Mouse (Mus musculus) embryonic facial prominence, embryonic 13.5 days (tissue): ENCODE data around the gene Gm27021. TPM values are rescaled to one million over a fixed set of nuclear protein-coding genes. Genes with fewer than 3 reads are reported as not detected.
A peak's percentile ranks its signal among the peaks of the same experiment; 100 is the strongest.

ENCODE experiments used
- ATAC-seq: fragments of 200-750 bp; cut with Nextera tagmentation; 2 replicates; pipeline ENCODE4 v1.8.0; 2017; ENCODE audit warnings: low read depth; ENCODE audit not compliant: insufficient number of reproducible peaks, insufficient read depth, low FRiP score, low TSS enrichment
- H3K27ac ChIP-seq: fragments of 300-500 bp; sonication (generic); 2 replicates; pipeline ENCODE4 v1.5.1; 2015; ENCODE audit warnings: moderate library complexity, mild to moderate bottlenecking, inconsistent platforms
- H3K27me3 ChIP-seq: fragments of 300-500 bp; sonication (generic); 2 replicates; pipeline ENCODE4 v1.6.1; 2015; ENCODE audit warnings: mild to moderate bottlenecking, inconsistent platforms
- H3K36me3 ChIP-seq: fragments of 300-500 bp; sonication (generic); 2 replicates; pipeline ENCODE4 v1.6.1; 2015; ENCODE audit warnings: mild to moderate bottlenecking, inconsistent platforms
- H3K4me1 ChIP-seq: fragments of 300-500 bp; sonication (generic); 2 replicates; pipeline ENCODE4 v1.6.1; 2015; ENCODE audit warnings: inconsistent platforms
- H3K4me2 ChIP-seq: fragments of 300-500 bp; sonication (generic); 2 replicates; pipeline ENCODE4 v1.6.1; 2015; ENCODE audit warnings: moderate library complexity, mild to moderate bottlenecking, inconsistent platforms
- H3K4me3 ChIP-seq: fragments of 300-500 bp; sonication (generic); 2 replicates; pipeline ENCODE4 v1.5.1; 2015; ENCODE audit warnings: mild to moderate bottlenecking, inconsistent platforms
- H3K9ac ChIP-seq: fragments of 300-500 bp; sonication (generic); 2 replicates; pipeline ENCODE4 v1.6.1; 2015; ENCODE audit warnings: mild to moderate bottlenecking, inconsistent platforms
- H3K9me3 ChIP-seq: fragments of 300-500 bp; sonication (generic); 2 replicates; pipeline ENCODE4 v1.6.1; 2016; ENCODE audit warnings: inconsistent platforms
- WGBS: fragments of 180-500 bp; shearing (Covaris S2); methylation state at CpG from one replicate; pipeline ENCODE4 v1.1.7; 2015; ENCODE audit warnings: mixed read lengths; 5-methylcytosine and 5-hydroxymethylcytosine counted together
- polyA plus RNA-seq: library from polyadenylated mRNA; unstranded; fragments of >200 nt; fragmentation: Nextera tagmentation; extraction: Ambion mirVana; gene quantifications from 2 replicates; pipeline ENCODE4 v1.2.1, GENCODE M21; 2015

Gene Gm27021
- polyA plus RNA-seq, 1 experiment from 2014 or later: 5.9 TPM

DNA sequence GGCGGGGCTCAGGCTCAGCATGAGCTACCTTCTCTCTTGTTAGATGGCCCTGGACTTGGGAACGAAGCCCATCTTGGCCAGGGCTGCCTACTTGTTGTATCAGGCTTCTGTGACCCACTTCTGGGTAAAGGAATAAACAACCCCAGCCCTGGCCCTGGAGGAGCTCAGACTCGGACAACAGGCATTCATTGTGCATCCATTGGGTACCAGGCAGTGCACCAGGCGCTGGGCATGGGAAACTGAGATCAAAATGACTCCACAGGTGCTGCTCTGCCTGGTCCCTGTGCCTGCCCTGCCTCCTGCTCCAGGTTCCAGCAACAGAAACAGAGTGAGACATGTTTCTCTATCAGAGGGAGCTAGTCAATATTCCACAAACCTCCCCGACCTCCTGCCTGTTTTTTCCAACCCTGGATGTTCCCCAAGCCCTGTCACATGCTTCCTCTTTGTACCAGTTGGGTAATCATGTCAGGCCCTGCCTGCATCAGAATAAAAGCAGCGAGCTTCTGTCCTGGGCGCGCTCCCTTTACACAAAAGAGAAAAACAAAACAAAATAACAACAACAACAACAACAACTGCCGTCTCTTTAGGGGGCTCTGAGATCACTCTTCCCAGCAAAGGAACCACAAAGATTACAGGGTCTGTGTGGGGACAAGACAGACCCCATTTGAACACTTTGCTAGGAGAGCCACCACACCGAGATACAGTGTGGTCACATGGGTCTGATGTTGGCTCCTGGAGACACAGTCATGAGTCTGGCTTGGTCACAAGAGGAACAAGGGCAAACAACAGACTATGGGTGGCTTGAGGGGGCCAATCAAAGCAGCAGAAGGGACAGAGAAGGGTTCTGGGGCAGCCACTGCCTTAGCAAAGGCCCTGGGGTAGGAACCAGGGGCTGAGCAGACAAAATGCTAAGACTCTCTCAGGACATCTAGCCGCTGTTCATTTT, 48.4 kb downstream of the Gm27021 start:
- Histone ChIP-seq H3K27me3 (no peaks in the 10 kb centered on the region), H3K27ac (no peak overlapping the region), H3K4me3 (no peak overlapping the region), H3K9ac (no peak overlapping the region), H3K4me2 (no peak overlapping the region), H3K4me1 (peaks cover 25% of the 10 kb centered on the region), H3K9me3 (no peaks in the 10 kb centered on the region), H3K36me3 (no peaks in the 10 kb centered on the region)
- ATAC-seq: no peak
- 68% methylated on average over 11 of the region's 11 CpGs for WGBS

DNA sequence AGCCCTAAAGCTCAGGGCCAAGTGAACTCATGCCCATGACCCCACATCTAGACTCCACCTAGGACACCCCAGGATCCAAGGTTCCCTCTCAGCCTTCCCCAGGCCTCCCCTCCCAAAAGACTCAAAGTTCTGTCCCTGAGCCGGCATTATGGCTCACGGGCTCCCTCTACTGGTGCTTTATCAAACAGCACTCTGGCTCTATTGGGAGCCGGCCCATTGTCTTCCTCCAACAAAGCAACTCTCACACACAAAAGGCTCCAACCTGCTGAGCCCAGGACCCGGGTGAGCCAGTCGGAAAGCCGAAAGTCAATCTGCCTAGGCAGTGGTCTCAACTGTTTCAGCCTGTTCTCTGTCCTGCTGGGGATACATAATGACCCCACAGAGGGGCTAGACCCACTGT, 49.8 kb downstream of the Gm27021 start:
- 1% methylated on average over 6 of the region's 6 CpGs for WGBS
- Histone ChIP-seq H3K4me2 (peak overlapping the region; percentile 33), H3K4me1 (peaks cover 25% of the 10 kb centered on the region), H3K9ac (no peak overlapping the region), H3K27me3 (no peaks in the 10 kb centered on the region), H3K9me3 (no peaks in the 10 kb centered on the region), H3K27ac (no peak overlapping the region), H3K36me3 (no peaks in the 10 kb centered on the region), H3K4me3 (no peak overlapping the region)
- 0 out of 2 replicates have a peak, but pooled peaks have one; percentile 10 for ATAC-seq

DNA sequence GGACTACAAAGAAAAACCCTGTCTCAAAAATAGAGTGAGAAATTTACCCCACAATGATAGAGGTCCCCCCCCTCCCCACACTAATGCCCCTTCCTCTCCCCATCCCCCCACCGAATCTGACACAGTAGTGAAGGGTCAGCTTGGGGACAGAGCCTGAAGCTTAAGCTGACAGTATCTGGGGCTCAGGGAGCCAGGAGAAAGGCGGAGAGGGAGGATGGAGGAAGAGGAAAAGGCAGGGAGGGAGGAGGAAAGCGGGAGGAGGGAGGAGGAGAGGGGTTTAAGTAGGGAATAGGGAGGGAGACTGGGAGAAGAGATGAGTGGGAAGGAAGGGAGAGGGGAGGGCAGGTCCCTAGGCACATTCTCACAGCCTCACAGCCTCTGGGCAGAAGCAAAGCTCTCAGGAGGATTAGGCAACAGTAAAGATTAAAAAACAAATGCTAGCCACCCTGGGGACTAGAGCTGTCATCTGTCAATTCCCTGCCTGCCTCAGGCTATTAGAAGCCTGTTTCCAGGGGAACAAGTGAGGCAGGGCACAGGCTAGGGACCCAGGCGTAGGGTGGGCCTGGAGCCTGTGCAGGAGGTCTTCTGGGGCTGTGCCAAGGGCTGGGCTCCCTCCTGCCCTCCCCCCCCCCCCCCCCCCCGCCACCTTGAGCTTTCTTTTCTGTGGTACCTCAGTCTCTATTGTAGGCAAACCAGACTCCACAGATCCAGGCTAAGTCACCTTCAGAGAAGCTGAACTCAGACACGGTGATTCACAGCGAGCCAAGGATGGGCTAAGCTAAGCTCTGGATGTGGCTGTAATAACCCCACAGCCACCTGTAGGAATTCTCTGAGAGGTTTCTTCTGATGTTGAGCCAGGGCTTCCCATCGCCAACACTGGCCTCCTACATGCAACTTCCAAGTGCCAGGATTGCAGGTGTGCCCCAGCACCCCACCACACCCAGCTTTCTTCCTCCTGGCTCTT, 50.9 kb downstream of the Gm27021 start:
- Histone ChIP-seq H3K9me3 (no peaks in the 10 kb centered on the region), H3K27me3 (no peaks in the 10 kb centered on the region), H3K4me3 (no peak overlapping the region), H3K27ac (no peak overlapping the region), H3K9ac (no peak overlapping the region), H3K36me3 (no peaks in the 10 kb centered on the region), H3K4me2 (no peak overlapping the region), H3K4me1 (peaks cover 23% of the 10 kb centered on the region)
- no peak for ATAC-seq
- WGBS: 22% methylated on average over 7 of the region's 8 CpGs

DNA sequence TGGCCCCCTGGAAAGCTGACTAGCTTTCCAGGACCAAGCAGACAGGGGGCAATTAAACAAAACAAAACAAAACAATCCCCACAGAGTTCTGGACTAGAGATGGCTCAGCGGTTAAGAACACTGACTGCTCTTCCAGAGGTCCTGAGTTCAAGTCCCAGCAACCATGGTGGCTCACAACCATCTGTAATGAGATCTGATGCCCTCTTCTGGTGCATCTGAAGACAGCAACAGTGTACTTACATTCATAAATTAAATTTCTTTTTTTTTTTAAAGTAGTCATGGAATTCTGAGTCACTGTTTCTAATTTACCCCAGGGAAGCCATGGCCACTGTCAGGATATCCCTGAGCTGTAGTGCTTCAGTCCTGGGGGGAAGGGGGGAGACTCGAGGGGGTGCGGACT, 53.4 kb downstream of the Gm27021 start:
- no peak overlapping the region for H3K4me2 ChIP-seq
- no peak overlapping the region for H3K4me3 ChIP-seq
- no peaks in the 10 kb centered on the region for H3K36me3 ChIP-seq
- no peaks in the 10 kb centered on the region for H3K27me3 ChIP-seq
- H3K27ac ChIP-seq: no peak overlapping the region
- H3K4me1 ChIP-seq: peaks cover 21% of the 10 kb centered on the region
- 79% methylated on average over 3 of the region's 3 CpGs for WGBS
- H3K9me3 ChIP-seq: no peaks in the 10 kb centered on the region
- ATAC-seq: no peak
- no peak overlapping the region for H3K9ac ChIP-seq

DNA sequence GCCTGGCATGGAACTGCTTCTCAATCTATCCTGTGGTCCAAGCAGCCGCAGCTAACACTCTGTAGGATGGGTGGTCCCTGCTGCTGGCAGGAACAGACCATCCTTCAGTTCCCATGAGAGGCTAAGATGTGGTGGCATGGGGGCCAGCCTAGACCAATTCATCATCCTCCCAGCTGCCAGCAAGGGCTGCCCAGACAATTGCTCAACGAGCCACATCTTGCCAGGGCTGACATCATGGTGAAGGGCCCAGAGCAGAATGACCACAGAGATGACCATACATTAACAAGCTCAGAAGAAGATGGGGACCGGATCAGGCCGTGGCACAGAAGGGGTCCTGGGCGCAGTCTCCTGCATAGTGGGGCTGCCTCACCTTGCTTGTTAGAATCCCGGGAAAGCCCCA, 57.1 kb downstream of the Gm27021 start:
- no peak for ATAC-seq
- Histone ChIP-seq H3K36me3 (no peaks in the 10 kb centered on the region), H3K4me3 (no peak overlapping the region), H3K27me3 (no peaks in the 10 kb centered on the region), H3K4me2 (no peak overlapping the region), H3K9me3 (no peaks in the 10 kb centered on the region), H3K9ac (no peak overlapping the region), H3K27ac (no peak overlapping the region), H3K4me1 (peaks cover 4% of the 10 kb centered on the region; the same call in 1 of the 2 replicates)
- 87% methylated on average over 6 of the region's 6 CpGs for whole genome bisulfite sequencing

DNA sequence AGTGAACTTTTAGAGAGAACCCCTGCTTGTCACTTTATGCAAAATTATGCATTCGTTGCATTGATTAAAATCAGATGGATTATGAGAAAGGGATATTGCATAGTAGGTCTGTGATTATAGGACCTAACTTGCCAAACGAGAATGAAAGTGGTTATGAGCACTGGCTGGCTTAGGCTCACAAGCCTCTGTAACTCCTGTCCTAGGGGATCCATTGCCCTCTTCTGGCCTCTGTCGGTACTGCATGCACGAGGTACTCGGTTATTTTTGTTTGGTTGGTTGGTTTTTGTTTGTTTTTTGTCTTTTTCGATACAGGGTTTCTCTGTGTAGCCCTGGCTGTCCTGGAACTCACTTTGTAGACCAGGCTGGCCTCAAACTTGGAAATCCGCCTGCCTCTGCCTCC, 60.0 kb downstream of the Gm27021 start:
- 15% methylated on average over 7 of the region's 7 CpGs for WGBS
- Histone ChIP-seq H3K4me3 (no peak overlapping the region), H3K4me2 (no peak overlapping the region), H3K36me3 (no peaks in the 10 kb centered on the region), H3K4me1 (peaks cover 2% of the 10 kb centered on the region), H3K9ac (no peak overlapping the region), H3K9me3 (no peaks in the 10 kb centered on the region), H3K27ac (no peak overlapping the region), H3K27me3 (no peaks in the 10 kb centered on the region)
- ATAC-seq: no peak

DNA sequence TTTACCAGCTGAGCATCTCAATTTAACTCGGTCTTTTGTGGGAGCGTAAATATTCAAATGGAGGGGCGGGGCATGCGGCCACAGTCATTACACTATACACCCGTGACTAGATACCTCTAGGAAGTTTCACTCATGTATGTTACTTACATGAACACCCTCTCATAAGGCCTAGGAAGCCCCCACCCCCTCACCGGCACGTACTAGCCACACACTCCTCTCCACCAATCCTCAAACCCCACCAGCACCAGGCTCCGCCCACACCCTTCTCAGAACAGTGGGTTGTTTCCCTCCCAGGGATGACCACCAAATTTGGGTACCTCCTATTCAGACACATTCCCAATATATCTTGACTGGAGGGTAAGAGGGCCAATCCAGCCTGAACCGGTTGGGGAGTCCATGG, 60.4 kb downstream of the Gm27021 start:
- WGBS: 83% methylated on average over 9 of the region's 9 CpGs
- Histone ChIP-seq H3K9ac (no peak overlapping the region), H3K27ac (no peak overlapping the region), H3K27me3 (no peaks in the 10 kb centered on the region), H3K4me3 (no peak overlapping the region), H3K4me1 (peaks cover 6% of the 10 kb centered on the region), H3K9me3 (no peaks in the 10 kb centered on the region), H3K36me3 (no peaks in the 10 kb centered on the region), H3K4me2 (no peak overlapping the region)
- ATAC-seq: no peak

DNA sequence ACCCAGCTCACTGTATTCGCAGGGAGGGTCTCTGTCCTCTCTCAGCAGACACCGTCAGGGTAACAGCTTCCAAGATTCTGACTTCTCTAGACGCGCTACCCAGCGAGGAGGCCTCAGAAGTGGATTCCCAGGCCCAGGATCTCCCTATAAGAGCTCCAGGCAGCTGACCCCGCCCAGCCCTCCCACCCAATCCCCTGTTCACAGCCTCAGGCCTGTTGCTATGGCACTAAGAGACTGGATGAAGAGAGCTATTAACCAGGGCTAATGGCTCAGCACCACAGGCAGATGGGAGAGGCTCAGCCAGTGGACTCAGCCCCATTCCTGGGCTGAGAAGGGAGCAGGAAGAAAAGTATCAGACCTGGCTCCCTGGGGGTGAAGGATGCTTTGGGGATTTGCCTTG, 65.2 kb downstream of the Gm27021 start:
- ATAC-seq: no peak
- Histone ChIP-seq H3K27ac (peak overlapping the region; percentile 34; the same call in 1 of the 2 replicates), H3K4me3 (no peak overlapping the region), H3K27me3 (no peaks in the 10 kb centered on the region), H3K9me3 (no peaks in the 10 kb centered on the region), H3K9ac (0 out of 2 replicates have a peak overlapping the region, but pooled peaks have one; percentile 7), H3K4me1 (peaks cover 19% of the 10 kb centered on the region), H3K4me2 (no peak overlapping the region), H3K36me3 (no peaks in the 10 kb centered on the region)
- 38% methylated on average over 6 of the region's 6 CpGs for WGBS

DNA sequence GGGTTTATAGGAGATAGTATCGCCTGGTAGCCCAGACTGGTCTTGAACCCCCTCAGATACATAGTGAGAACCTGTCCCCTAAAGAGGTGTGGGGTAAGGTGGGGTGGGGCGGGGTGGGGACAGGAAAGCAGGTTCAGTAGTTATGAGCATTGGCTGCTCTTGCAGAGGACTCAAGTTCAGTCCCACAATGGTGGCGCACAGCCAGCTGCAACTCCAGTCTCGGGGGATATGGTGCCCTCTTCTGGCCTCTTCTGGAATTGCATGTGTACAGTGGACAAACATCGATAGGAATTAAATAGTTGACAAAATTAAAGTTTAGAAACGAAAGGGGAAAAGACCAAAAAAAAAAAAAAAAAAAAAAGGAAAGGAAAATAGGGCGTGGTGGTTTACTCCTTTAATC, 68.4 kb downstream of the Gm27021 start:
- Histone ChIP-seq H3K27ac (no peak overlapping the region), H3K36me3 (no peaks in the 10 kb centered on the region), H3K27me3 (no peaks in the 10 kb centered on the region), H3K4me1 (peaks cover 19% of the 10 kb centered on the region), H3K9me3 (no peaks in the 10 kb centered on the region), H3K4me2 (no peak overlapping the region), H3K9ac (no peak overlapping the region), H3K4me3 (no peak overlapping the region)
- WGBS: 51% methylated on average over 7 of the region's 7 CpGs
- ATAC-seq: no peak

DNA sequence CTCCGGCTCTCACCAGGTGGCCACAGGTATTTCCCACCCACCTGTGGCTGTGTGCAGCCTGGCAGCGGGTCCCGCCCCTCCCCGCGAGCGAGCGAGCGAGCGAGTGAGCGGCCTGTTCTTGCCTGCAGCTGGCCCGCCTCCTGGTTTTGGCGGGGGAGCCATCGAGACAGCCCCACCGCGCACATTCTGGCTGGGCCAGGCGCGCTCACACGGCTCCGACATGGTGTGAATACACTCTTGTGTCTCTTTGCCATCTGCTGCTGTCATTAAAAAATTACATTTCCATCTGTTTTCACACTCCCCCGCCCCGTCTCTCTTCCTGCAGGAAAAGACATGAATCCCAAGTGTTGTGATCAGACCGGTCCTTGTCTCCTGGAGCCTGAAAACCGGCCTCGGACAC, 69.3 kb downstream of the Gm27021 start:
- H3K9ac ChIP-seq: peak overlapping the region; percentile 40
- 19% methylated on average over 24 of the region's 24 CpGs for WGBS
- 0 out of 2 replicates have a peak, but pooled peaks have one; percentile 35 for ATAC-seq
- H3K4me3 ChIP-seq: peak overlapping the region; percentile 14; the same call in 1 of the 2 replicates
- H3K27me3 ChIP-seq: no peaks in the 10 kb centered on the region
- 0 out of 2 replicates have a peak overlapping the region, but pooled peaks have one; percentile 28 for H3K27ac ChIP-seq
- peaks cover 19% of the 10 kb centered on the region for H3K4me1 ChIP-seq
- peak overlapping the region; percentile 50 for H3K4me2 ChIP-seq
- no peaks in the 10 kb centered on the region for H3K36me3 ChIP-seq
- no peaks in the 10 kb centered on the region for H3K9me3 ChIP-seq

DNA sequence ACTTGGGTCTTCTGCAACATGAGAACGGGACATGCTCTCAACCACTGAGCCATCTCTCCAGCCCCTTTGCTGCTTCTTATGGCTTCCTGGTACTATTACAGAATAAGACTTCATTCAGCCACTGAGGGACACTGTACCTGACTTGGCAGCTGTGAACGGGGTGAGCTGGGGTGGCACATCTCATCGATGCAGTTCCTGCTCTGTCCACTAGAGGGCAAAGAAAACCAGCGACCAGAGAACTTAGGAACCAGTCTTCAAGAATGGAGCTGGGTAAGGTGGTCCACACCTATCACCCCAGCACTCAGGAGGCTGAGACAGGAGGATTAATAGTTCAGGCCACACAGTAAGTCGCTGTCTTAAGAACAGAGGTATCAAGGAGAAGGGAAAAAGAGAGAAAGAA, 71.9 kb downstream of the Gm27021 start:
- 16% methylated on average over 5 of the region's 5 CpGs for WGBS

More for the DNA sequence above, 71.9 kb downstream of the Gm27021 start:
- H3K27ac ChIP-seq: no peak overlapping the region
- H3K4me2 ChIP-seq: no peak overlapping the region
- ATAC-seq: no peak
- H3K4me3 ChIP-seq: no peak overlapping the region
- no peaks in the 10 kb centered on the region for H3K36me3 ChIP-seq
- H3K4me1 ChIP-seq: peaks cover 9% of the 10 kb centered on the region
- no peak overlapping the region for H3K9ac ChIP-seq
- no peaks in the 10 kb centered on the region for H3K9me3 ChIP-seq
- H3K27me3 ChIP-seq: no peaks in the 10 kb centered on the region
